Mouse (Mus musculus) cerebellum, adult 2 months (tissue): ENCODE measurements around the gene Smim27.

ENCODE experiments used
- CTCF ChIP-seq: fragments of 200-500 bp; IDR thresholded peaks from 2 replicates; pipeline ENCODE4 v1.5.1; 2011; ENCODE audit warnings: low read depth, mild to moderate bottlenecking, control low read depth, low read length, moderate library complexity, borderline replicate concordance; ENCODE audit not compliant: insufficient read depth
- POLR2A ChIP-seq: fragments of 200-500 bp; IDR thresholded peaks from 2 replicates; pipeline ENCODE4 v1.6.1; 2011; ENCODE audit warnings: low read length, control low read depth, borderline replicate concordance; ENCODE audit not compliant: insufficient read depth

GRCm38 (mm10) chr4:40278880-40279275, 9.5 kb downstream of the Smim27 start:
- no peak for TF ChIP-seq CTCF
- TF ChIP-seq POLR2A: no peak
